8 mouse cellular contexts compared by ENCODE assay signal in genomic region chr7:67528063-67528811, GRCm38 (mm10).
DNase-seq lines count a peak whose midpoint lies in the region; ATAC-seq and TF ChIP-seq lines count a peak whose summit lies in the region.

No protein-coding gene starts in this region.

- ATAC-seq in midbrain, embryonic 12.5 days (ENCODE audit: low FRiP score, low read depth): no peak
- ATAC-seq in midbrain, embryonic 11.5 days (ENCODE audit: low FRiP score): no peak
- ATAC-seq in heart, embryonic 12.5 days (ENCODE audit: insufficient number of reproducible peaks, low FRiP score): peak; percentile 43; the same call in 1 of the 2 replicates
- no peak for ATAC-seq in lung, postnatal 0 days
- ATAC-seq in stomach, embryonic 14.5 days (ENCODE audit: insufficient number of reproducible peaks, insufficient read depth, low FRiP score, low read depth): peak; percentile 78

- no peaks in the 10 kb centered on the region for H3K36me3 ChIP-seq in midbrain, embryonic 12.5 days
- H3K36me3 ChIP-seq in midbrain, embryonic 11.5 days (ENCODE audit: control insufficient read depth, insufficient read depth, low read length): no peaks in the 10 kb centered on the region
- no peaks in the 10 kb centered on the region for H3K36me3 ChIP-seq in heart, embryonic 12.5 days
- H3K36me3 ChIP-seq in lung, postnatal 0 days (ENCODE audit: insufficient read depth, low read length): no peaks in the 10 kb centered on the region
- H3K36me3 ChIP-seq in stomach, embryonic 14.5 days (ENCODE audit: control insufficient read depth, insufficient read depth, low read length): no peaks in the 10 kb centered on the region

- peaks cover 19% of the 10 kb centered on the region for H3K4me1 ChIP-seq in midbrain, embryonic 12.5 days
- peaks cover 6% of the 10 kb centered on the region; the same call in 1 of the 2 replicates for H3K4me1 ChIP-seq in midbrain, embryonic 11.5 days (ENCODE audit: control insufficient read depth, insufficient read depth, low read length)
- H3K4me1 ChIP-seq in heart, embryonic 12.5 days (replicated peaks): peaks cover 59% of the 10 kb centered on the region
- peaks cover 6% of the 10 kb centered on the region; the same call in 1 of the 2 replicates for H3K4me1 ChIP-seq in lung, postnatal 0 days (ENCODE audit: insufficient read depth, low read depth, low read length)
- H3K4me1 ChIP-seq in stomach, embryonic 14.5 days (ENCODE audit: control insufficient read depth, insufficient read depth, low read length): peaks cover 12% of the 10 kb centered on the region

- WGBS in midbrain, embryonic 12.5 days: 87% methylated on average over 10 of the region's 10 CpGs
- WGBS in midbrain, embryonic 11.5 days: 91% methylated on average over 10 of the region's 10 CpGs
- 59% methylated on average over 10 of the region's 10 CpGs for WGBS in heart, embryonic 12.5 days
- WGBS in lung, postnatal 0 days: 42% methylated on average over 10 of the region's 10 CpGs
- 43% methylated on average over 10 of the region's 10 CpGs for WGBS in stomach, embryonic 14.5 days

- H3K4me3 ChIP-seq in midbrain, embryonic 12.5 days: no peak overlapping the region
- H3K4me3 ChIP-seq in midbrain, embryonic 11.5 days (ENCODE audit: low read depth, low read length): no peak overlapping the region
- H3K4me3 ChIP-seq in heart, embryonic 12.5 days: no peak overlapping the region
- no peak overlapping the region for H3K4me3 ChIP-seq in lung, postnatal 0 days (ENCODE audit: low read depth, low read length)
- H3K4me3 ChIP-seq in stomach, embryonic 14.5 days (ENCODE audit: low read depth, low read length): no peak overlapping the region

- H3K27ac ChIP-seq in midbrain, embryonic 12.5 days (replicated peaks): peak overlapping the region; percentile 22
- H3K27ac ChIP-seq in midbrain, embryonic 11.5 days (ENCODE audit: low read depth, low read length): no peak overlapping the region
- H3K27ac ChIP-seq in heart, embryonic 12.5 days (ENCODE audit: poor library complexity, severe bottlenecking): peak overlapping the region; percentile 64
- H3K27ac ChIP-seq in lung, postnatal 0 days (ENCODE audit: low read length): no peak overlapping the region
- peak overlapping the region; percentile 17; the same call in 1 of the 2 replicates for H3K27ac ChIP-seq in stomach, embryonic 14.5 days (ENCODE audit: low read length)

- TF ChIP-seq EP300 in lung, postnatal 0 days (IDR thresholded peaks at IDR 0.05): no peak

- H3K9ac ChIP-seq in midbrain, embryonic 12.5 days (replicated peaks): no peak overlapping the region
- no peak overlapping the region for H3K9ac ChIP-seq in midbrain, embryonic 11.5 days (ENCODE audit: low read length)
- no peak overlapping the region for H3K9ac ChIP-seq in heart, embryonic 12.5 days
- no peak overlapping the region for H3K9ac ChIP-seq in lung, postnatal 0 days (replicated peaks; ENCODE audit: low read depth)
- no peak overlapping the region for H3K9ac ChIP-seq in stomach, embryonic 14.5 days (replicated peaks; ENCODE audit: low read depth, low read length)

- no peak for TF ChIP-seq CTCF in lung, postnatal 0 days (IDR thresholded peaks at IDR 0.05)

- H3K4me2 ChIP-seq in midbrain, embryonic 12.5 days (replicated peaks): no peak overlapping the region
- H3K4me2 ChIP-seq in midbrain, embryonic 11.5 days: no peak overlapping the region
- no peak overlapping the region for H3K4me2 ChIP-seq in heart, embryonic 12.5 days
- no peak overlapping the region for H3K4me2 ChIP-seq in lung, postnatal 0 days (replicated peaks; ENCODE audit: low read depth, low read length)
- no peak overlapping the region for H3K4me2 ChIP-seq in stomach, embryonic 14.5 days (replicated peaks; ENCODE audit: low read depth, low read length)

- H3K9me3 ChIP-seq in midbrain, embryonic 12.5 days: no peaks in the 10 kb centered on the region
- H3K9me3 ChIP-seq in midbrain, embryonic 11.5 days (ENCODE audit: control insufficient read depth, low read length): no peaks in the 10 kb centered on the region
- no peaks in the 10 kb centered on the region for H3K9me3 ChIP-seq in heart, embryonic 12.5 days (replicated peaks)
- H3K9me3 ChIP-seq in lung, postnatal 0 days (ENCODE audit: low read length): no peaks in the 10 kb centered on the region
- H3K9me3 ChIP-seq in stomach, embryonic 14.5 days (ENCODE audit: control insufficient read depth, low read depth, low read length): no peaks in the 10 kb centered on the region

- DNase-seq in midbrain, embryonic 11.5 days (ENCODE audit: low spot score, missing footprints): no peak
- peak; percentile 61 to 75 for DNase-seq in cerebellum, postnatal 25 days
- peak; percentile 85 for DNase-seq in layer of hippocampus, adult 11-12 months (ENCODE audit: low spot score)
- DNase-seq in lung, postnatal 0 days (ENCODE audit: low spot score): peak; percentile 36
- no peak for DNase-seq in embryo, embryonic 9.5 days (ENCODE audit: extremely low spot score)

- no peaks in the 10 kb centered on the region for H3K27me3 ChIP-seq in midbrain, embryonic 12.5 days
- H3K27me3 ChIP-seq in midbrain, embryonic 11.5 days (ENCODE audit: control insufficient read depth, insufficient read depth, low read length): no peaks in the 10 kb centered on the region
- no peaks in the 10 kb centered on the region for H3K27me3 ChIP-seq in heart, embryonic 12.5 days (replicated peaks)
- no peaks in the 10 kb centered on the region for H3K27me3 ChIP-seq in lung, postnatal 0 days (replicated peaks; ENCODE audit: insufficient read depth, low read length)
- H3K27me3 ChIP-seq in stomach, embryonic 14.5 days (ENCODE audit: control insufficient read depth, insufficient read depth, low read length): no peaks in the 10 kb centered on the region

Comparison
In these comparisons a context has a peak if more than half of its experiments do, and no peak if none do; other contexts are left out.
1. H3K27ac ChIP-seq: peak in midbrain, embryonic 12.5 days (single experiment), heart, embryonic 12.5 days (single experiment) and stomach, embryonic 14.5 days (single experiment); none in midbrain, embryonic 11.5 days (single experiment) and lung, postnatal 0 days (single experiment).
2. ATAC-seq: peak in heart, embryonic 12.5 days (single experiment) and stomach, embryonic 14.5 days (single experiment); none in midbrain, embryonic 12.5 days (single experiment), midbrain, embryonic 11.5 days (single experiment) and lung, postnatal 0 days (single experiment).
3. DNase-seq: peak in cerebellum, postnatal 25 days (2 of 2), layer of hippocampus, adult 11-12 months (single experiment) and lung, postnatal 0 days (single experiment); none in midbrain, embryonic 11.5 days (single experiment) and embryo, embryonic 9.5 days (single experiment).